Mouse (Mus musculus): Measurements from ENCODE around the gene Abca3. TPM values are rescaled to one million over a fixed set of nuclear protein-coding genes. Genes with fewer than 3 reads are reported as not detected.
"Not testable (repeated sequence)": the region's sequence is repeated elsewhere in the genome, so short reads cannot be mapped to it uniquely, and the experiment has no call there.

The Abca3 gene
- polyA plus RNA-seq, 1 experiment from 2014 or later: 17.7 TPM

GRCm38 (mm10) chr17:24391149-24391548, 39.4 kb downstream of the Abca3 start:
- H3K27me3 ChIP-seq: no peaks in the 10 kb centered on the region
- no peaks in the 10 kb centered on the region for H3K9me3 ChIP-seq
- 70% methylated on average over 8 of the region's 8 CpGs for WGBS
- H3K4me3 ChIP-seq (replicated peaks): no peak overlapping the region
- no peak overlapping the region for H3K27ac ChIP-seq
- peaks cover 31% of the 10 kb centered on the region for H3K36me3 ChIP-seq (replicated peaks)
- H3K9ac ChIP-seq: no peak overlapping the region
- H3K4me2 ChIP-seq: no peak overlapping the region
- ATAC-seq (ENCODE audit: low FRiP score): no peak
- no peaks in the 10 kb centered on the region for H3K4me1 ChIP-seq

- Histone ChIP-seq H3K4me1 (no peaks in the 10 kb centered on the region), H3K27me3 (no peaks in the 10 kb centered on the region), H3K9ac (no peak overlapping the region), H3K4me3 (replicated peaks) (no peak overlapping the region), H3K4me2 (no peak overlapping the region), H3K27ac (no peak overlapping the region), H3K9me3 (no peaks in the 10 kb centered on the region), H3K36me3 (replicated peaks) (peaks cover 28% of the 10 kb centered on the region)
- 45% methylated on average over 4 of the region's 4 CpGs for WGBS
- ATAC-seq (ENCODE audit: low FRiP score): no peak
Measured at GRCm38 (mm10) chr17:24393527-24393926, 41.8 kb downstream of the Abca3 start.

DNA sequence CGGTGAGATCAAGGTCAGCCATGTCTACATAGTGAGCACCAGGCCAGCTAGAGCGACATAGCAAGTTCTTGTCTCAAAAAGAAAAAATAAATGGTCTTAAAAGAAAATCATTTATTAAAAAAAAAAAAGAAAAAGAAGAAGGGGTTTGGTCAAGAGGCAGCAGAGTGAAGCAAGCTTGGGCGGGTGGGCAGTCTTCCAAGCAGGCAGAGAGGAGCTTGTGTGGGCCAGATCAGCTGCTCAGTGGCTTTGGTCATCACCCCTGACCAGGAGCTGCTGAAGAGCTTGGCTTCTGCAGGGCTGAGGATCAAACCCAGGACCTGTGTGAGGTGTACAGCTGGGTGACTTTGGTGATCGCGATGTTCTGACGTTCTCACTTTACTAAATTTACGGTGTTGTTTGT, 42.7 kb downstream of the Abca3 start:
- Histone ChIP-seq H3K4me3 (replicated peaks) (no peak overlapping the region), H3K36me3 (replicated peaks) (peaks cover 27% of the 10 kb centered on the region), H3K9me3 (no peaks in the 10 kb centered on the region), H3K4me1 (no peaks in the 10 kb centered on the region), H3K27ac (no peak overlapping the region), H3K9ac (no peak overlapping the region), H3K27me3 (no peaks in the 10 kb centered on the region), H3K4me2 (no peak overlapping the region)
- WGBS: 91% methylated on average over 7 of the region's 7 CpGs
- no peak for ATAC-seq (ENCODE audit: low FRiP score)

- no peak overlapping the region for H3K9ac ChIP-seq
- no peak overlapping the region for H3K4me3 ChIP-seq (replicated peaks)
- H3K4me1 ChIP-seq: no peaks in the 10 kb centered on the region
- H3K4me2 ChIP-seq: no peak overlapping the region
- WGBS: 79% methylated on average over 3 of the region's 3 CpGs
- no peaks in the 10 kb centered on the region for H3K27me3 ChIP-seq
- H3K9me3 ChIP-seq: no peaks in the 10 kb centered on the region
- H3K36me3 ChIP-seq (replicated peaks): peaks cover 84% of the 10 kb centered on the region
- ATAC-seq (ENCODE audit: low FRiP score): no peak
- H3K27ac ChIP-seq: no peak overlapping the region
Measured at GRCm38 (mm10) chr17:24402371-24402770, 50.6 kb downstream of the Abca3 start.

DNA sequence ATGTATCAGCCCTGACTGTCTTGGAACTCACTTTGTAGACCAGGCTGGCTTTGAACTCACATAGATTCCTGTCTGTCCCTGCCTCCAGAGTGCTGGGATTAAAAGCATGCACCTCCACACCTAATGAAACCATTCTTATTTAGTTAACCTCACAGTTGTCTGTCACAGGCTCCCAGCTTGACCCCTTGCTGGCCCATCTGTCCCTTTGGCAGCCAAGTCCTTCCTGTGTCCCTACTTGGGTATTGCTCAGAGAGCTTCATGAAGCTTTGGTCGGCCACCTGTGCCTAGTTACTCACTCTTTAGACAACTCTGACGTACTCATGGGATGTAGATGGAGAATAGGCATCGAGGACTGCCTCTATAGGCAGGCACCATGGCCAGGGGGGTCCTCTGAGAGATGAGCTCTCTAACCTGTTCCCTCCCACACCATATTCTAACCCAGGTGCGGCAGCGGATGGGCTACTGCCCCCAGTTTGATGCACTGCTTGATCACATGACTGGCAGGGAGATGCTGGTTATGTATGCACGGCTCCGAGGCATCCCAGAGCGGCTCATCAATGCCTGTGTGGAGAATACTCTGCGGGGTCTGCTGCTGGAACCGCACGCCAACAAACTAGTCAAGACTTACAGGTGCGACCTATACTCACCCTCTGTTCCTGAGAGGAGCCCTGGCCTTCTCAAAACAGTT, 55.5 kb downstream of the Abca3 start:
- Histone ChIP-seq H3K4me1 (no peaks in the 10 kb centered on the region), H3K4me2 (no peak overlapping the region), H3K27me3 (no peaks in the 10 kb centered on the region), H3K27ac (no peak overlapping the region), H3K36me3 (replicated peaks) (peaks cover 91% of the 10 kb centered on the region), H3K9ac (no peak overlapping the region), H3K4me3 (replicated peaks) (no peak overlapping the region), H3K9me3 (no peaks in the 10 kb centered on the region)
- WGBS: 87% methylated on average over 12 of the region's 12 CpGs
- no peak for ATAC-seq (ENCODE audit: low FRiP score)

GRCm38 (mm10) chr17:24413557-24414211, 61.9 kb downstream of the Abca3 start:
- peaks cover 50% of the 10 kb centered on the region for H3K36me3 ChIP-seq (replicated peaks)

GRCm38 (mm10) chr17:24414230-24414976, 62.7 kb downstream of the Abca3 start, which contains the start of gene Rnps1:
TSS of gene Rnps1 (plus strand) at chr17:24414565.
- WGBS: under 1% methylated on average over 63 of the region's 64 CpGs
- Histone ChIP-seq H3K27ac (peak within 1 kb of the TSS; percentile 95), H3K36me3 (replicated peaks) (peaks cover 50% of the 10 kb centered on the region), H3K27me3 (no peaks in the 10 kb centered on the region), H3K4me1 (peaks cover 37% of the 10 kb centered on the region), H3K4me3 (replicated peaks) (peak within 1 kb of the TSS; percentile 88), H3K9me3 (no peaks in the 10 kb centered on the region), H3K4me2 (peak within 1 kb of the TSS; percentile 95), H3K9ac (peak within 1 kb of the TSS; percentile 90)
- ATAC-seq (ENCODE audit: low FRiP score): peak; percentile 96

More at GRCm38 (mm10) chr17:24413557-24414211, 61.9 kb downstream of the Abca3 start:
- peak; percentile 42; the same call in 1 of the 2 replicates for ATAC-seq (ENCODE audit: low FRiP score)
- no peaks in the 10 kb centered on the region for H3K9me3 ChIP-seq
- peaks cover 37% of the 10 kb centered on the region for H3K4me1 ChIP-seq
- H3K27me3 ChIP-seq: no peaks in the 10 kb centered on the region
- 37% methylated on average over 22 of the region's 22 CpGs for WGBS
- H3K4me3 ChIP-seq (replicated peaks): peak overlapping the region; percentile 88
- H3K4me2 ChIP-seq: peak overlapping the region; percentile 95
- H3K9ac ChIP-seq: peak overlapping the region; percentile 68
- H3K27ac ChIP-seq: peak overlapping the region; percentile 95

GRCm38 (mm10) chr17:24415011-24415410, 63.3 kb downstream of the Abca3 start:
- H3K4me2 ChIP-seq: peak overlapping the region; percentile 95
- WGBS: 1% methylated on average over 21 of the region's 21 CpGs
- H3K27me3 ChIP-seq: no peaks in the 10 kb centered on the region
- ATAC-seq (ENCODE audit: low FRiP score): no peak
- H3K27ac ChIP-seq: peak overlapping the region; percentile 95
- H3K4me3 ChIP-seq (replicated peaks): peak overlapping the region; percentile 88
- H3K4me1 ChIP-seq: peaks cover 37% of the 10 kb centered on the region
- no peaks in the 10 kb centered on the region for H3K9me3 ChIP-seq
- peaks cover 50% of the 10 kb centered on the region for H3K36me3 ChIP-seq (replicated peaks)
- peak overlapping the region; percentile 90 for H3K9ac ChIP-seq

- Histone ChIP-seq H3K9me3 (no peaks in the 10 kb centered on the region), H3K4me1 (peaks cover 37% of the 10 kb centered on the region), H3K27me3 (no peaks in the 10 kb centered on the region), H3K36me3 (replicated peaks) (peaks cover 50% of the 10 kb centered on the region), H3K27ac (no peak overlapping the region), H3K4me3 (replicated peaks) (peak overlapping the region; percentile 88), H3K4me2 (peak overlapping the region; percentile 95), H3K9ac (peak overlapping the region; percentile 90)
- ATAC-seq (ENCODE audit: low FRiP score): no peak
- WGBS: 92% methylated on average over 3 of the region's 3 CpGs
Measured at GRCm38 (mm10) chr17:24416051-24416652, 64.4 kb downstream of the Abca3 start.

GRCm38 (mm10) chr17:24423114-24423513, 71.4 kb downstream of the Abca3 start:
- Histone ChIP-seq H3K9ac (no peak overlapping the region), H3K27me3 (no peaks in the 10 kb centered on the region), H3K36me3 (replicated peaks) (peaks cover 70% of the 10 kb centered on the region), H3K4me2 (no peak overlapping the region), H3K4me3 (replicated peaks) (no peak overlapping the region), H3K27ac (no peak overlapping the region), H3K9me3 (no peaks in the 10 kb centered on the region), H3K4me1 (peaks cover 8% of the 10 kb centered on the region)
- ATAC-seq (ENCODE audit: low FRiP score): no peak
- 93% methylated on average over 4 of the region's 4 CpGs for WGBS

GRCm38 (mm10) chr17:24424489-24424888, 72.7 kb downstream of the Abca3 start:
- H3K36me3 ChIP-seq (replicated peaks): peaks cover 56% of the 10 kb centered on the region
- H3K9ac ChIP-seq: no peak overlapping the region
- no peak overlapping the region for H3K4me3 ChIP-seq (replicated peaks)
- no peaks in the 10 kb centered on the region for H3K9me3 ChIP-seq
- WGBS: 96% methylated on average over 5 of the region's 5 CpGs
- H3K27me3 ChIP-seq: no peaks in the 10 kb centered on the region
- H3K4me2 ChIP-seq: no peak overlapping the region
- no peak for ATAC-seq (ENCODE audit: low FRiP score)
- no peak overlapping the region for H3K27ac ChIP-seq
- H3K4me1 ChIP-seq: peaks cover 12% of the 10 kb centered on the region

DNA sequence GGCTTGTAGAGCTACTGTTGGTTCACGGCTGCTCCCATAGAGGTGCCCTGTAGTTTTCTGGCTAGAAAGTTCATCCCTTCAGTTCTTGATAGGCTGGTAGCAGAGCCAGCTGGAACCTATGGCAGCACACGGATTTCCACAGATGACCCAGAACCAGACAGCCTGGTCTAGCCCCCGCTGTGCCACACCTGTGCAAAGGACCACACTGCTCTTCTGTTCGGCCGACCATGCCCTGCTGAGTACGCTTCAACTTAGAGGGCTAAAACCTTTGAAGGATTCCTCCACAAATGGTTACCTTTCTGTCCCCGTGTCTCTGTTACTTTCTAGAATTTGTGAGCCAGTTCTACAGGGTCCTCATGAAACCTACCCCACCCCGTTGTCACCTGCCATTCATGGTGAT, 73.6 kb downstream of the Abca3 start:
- not testable (repeated sequence) for H3K27me3 ChIP-seq; H3K9me3 ChIP-seq; H3K9ac ChIP-seq; H3K27ac ChIP-seq; H3K4me2 ChIP-seq; H3K4me3 ChIP-seq (replicated peaks); ATAC-seq (ENCODE audit: low FRiP score)
- 83% methylated on average over 6 of the region's 8 CpGs for whole genome bisulfite sequencing
- Histone ChIP-seq H3K36me3 (replicated peaks) (peaks cover 48% of the 10 kb centered on the region), H3K4me1 (peaks cover 12% of the 10 kb centered on the region)
